In the genomic region with DNA sequence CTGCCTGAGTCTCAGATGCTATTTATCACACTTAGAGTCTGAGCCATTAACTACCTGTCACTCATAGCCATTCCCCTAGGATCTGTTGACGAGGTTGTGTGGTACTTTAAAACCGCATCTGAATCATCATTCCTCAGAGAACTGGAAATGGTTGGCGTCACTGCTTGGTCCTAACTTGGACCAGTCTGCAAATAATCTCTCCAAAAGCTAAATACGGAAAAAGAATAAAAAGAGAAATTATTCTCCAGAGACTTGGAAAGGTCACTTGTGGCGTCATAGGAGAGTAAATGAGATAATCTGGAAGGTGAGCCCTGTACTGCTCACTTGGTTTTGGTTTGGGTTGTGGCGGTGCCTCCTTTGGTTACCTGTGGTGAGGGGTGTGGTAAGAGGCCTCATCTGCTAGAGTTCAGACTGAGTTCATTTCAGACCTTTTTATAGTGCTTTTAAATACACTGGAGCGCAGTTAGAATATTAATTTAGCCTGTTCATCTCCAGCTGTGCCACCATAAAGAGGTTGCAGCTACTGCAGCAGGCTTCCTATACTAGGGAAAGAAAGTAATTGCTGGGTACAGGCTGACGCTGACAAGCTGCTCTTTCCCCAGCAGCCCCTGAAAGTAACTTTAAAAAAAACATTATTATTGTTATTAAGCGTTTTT, we compare ENCODE assay signal across 21 mouse cellular contexts. TPM values are rescaled to one million over a fixed set of nuclear protein-coding genes. Genes with fewer than 3 reads are reported as not detected.
DNase-seq lines count a peak whose midpoint lies in the region; ATAC-seq lines count a peak whose summit lies in the region.
"Had no signal": no experiment of that assay in that cellular context is flagged by ENCODE, and none has a peak within 500 bp of the region (broad histone marks: within the 10 kb centered on the region; RNA-seq: fewer than 3 reads in every experiment).

No protein-coding gene starts in this region.

- peaks cover 23% of the 10 kb centered on the region for H3K4me1 ChIP-seq in heart, embryonic 12.5 days (replicated peaks)
- peaks cover 6% of the 10 kb centered on the region; the same call in 1 of the 2 replicates for H3K4me1 ChIP-seq in neural tube, embryonic 11.5 days (ENCODE audit: control insufficient read depth, insufficient read depth, low read length)
- H3K4me1 ChIP-seq: embryonic facial prominence, embryonic 13.5 days; limb, embryonic 15.5 days had no signal

- H3K4me3 ChIP-seq in heart, embryonic 12.5 days = no peak overlapping the region
- no peak overlapping the region for H3K4me3 ChIP-seq in neural tube, embryonic 11.5 days (ENCODE audit: low read depth, low read length)
- H3K4me3 ChIP-seq: embryonic facial prominence, embryonic 13.5 days; limb, embryonic 15.5 days had no signal

- no peaks in the 10 kb centered on the region for H3K27me3 ChIP-seq in heart, embryonic 12.5 days (replicated peaks)
- no peaks in the 10 kb centered on the region for H3K27me3 ChIP-seq in neural tube, embryonic 11.5 days (ENCODE audit: control insufficient read depth, insufficient read depth, low read length)
- H3K27me3 ChIP-seq: embryonic facial prominence, embryonic 13.5 days; limb, embryonic 15.5 days; Patski had no signal

- H3K36me3 ChIP-seq in heart, embryonic 12.5 days = peaks cover 8% of the 10 kb centered on the region; the same call in 1 of the 2 replicates
- no peaks in the 10 kb centered on the region for H3K36me3 ChIP-seq in neural tube, embryonic 11.5 days (ENCODE audit: control insufficient read depth, insufficient read depth, low read length)

- WGBS in heart, embryonic 12.5 days = 76% methylated on average over 9 of the region's 9 CpGs
- WGBS in neural tube, embryonic 11.5 days = 50% methylated on average over 9 of the region's 9 CpGs

- no peak overlapping the region for H3K9ac ChIP-seq in heart, embryonic 12.5 days
- no peak overlapping the region for H3K9ac ChIP-seq in neural tube, embryonic 11.5 days (ENCODE audit: low read length)
- H3K9ac ChIP-seq: embryonic facial prominence, embryonic 13.5 days; limb, embryonic 15.5 days had no signal

- DNase-seq in heart, adult 11 months = peak; percentile 37
- DNase-seq in neural tube, embryonic 11.5 days (ENCODE audit: low spot score) = peak; percentile 38
- DNase-seq in neural tube, embryonic 10.5 days (ENCODE audit: extremely low spot score, low spot score) = no peak
- DNase-seq in fibroblast of lung, adult 2 months (ENCODE audit: low read depth) = peak; percentile 23
- DNase-seq in mesoderm, embryonic 11.5 days (ENCODE audit: low read depth, low spot score) = peak; percentile 30
- DNase-seq in thymus, postnatal 4 days = no peak
- no peak for DNase-seq in kidney, postnatal 4 days
- DNase-seq: cerebellum, adult 11 months; cerebellum, postnatal 25 days; heart, adult 18-20 months; kidney, adult 18-20 months; kidney, postnatal 25 days; lung, postnatal 10 days; right cerebral cortex, postnatal 14 days; thymus, postnatal 25 days had no signal

- H3K27ac ChIP-seq in heart, embryonic 12.5 days (ENCODE audit: poor library complexity, severe bottlenecking) = no peak overlapping the region
- H3K27ac ChIP-seq in neural tube, embryonic 11.5 days (ENCODE audit: low read depth, low read length) = no peak overlapping the region
- H3K27ac ChIP-seq: embryonic facial prominence, embryonic 13.5 days; limb, embryonic 15.5 days had no signal

- H3K4me2 ChIP-seq in heart, embryonic 12.5 days = no peak overlapping the region
- no peak overlapping the region for H3K4me2 ChIP-seq in neural tube, embryonic 11.5 days (ENCODE audit: low read depth)
- H3K4me2 ChIP-seq: embryonic facial prominence, embryonic 13.5 days; limb, embryonic 15.5 days had no signal

- no peaks in the 10 kb centered on the region for H3K9me3 ChIP-seq in heart, embryonic 12.5 days (replicated peaks)
- no peaks in the 10 kb centered on the region for H3K9me3 ChIP-seq in neural tube, embryonic 11.5 days (ENCODE audit: control insufficient read depth, low read length)
- H3K9me3 ChIP-seq: embryonic facial prominence, embryonic 13.5 days; limb, embryonic 15.5 days had no signal

- ATAC-seq in heart, embryonic 12.5 days (ENCODE audit: insufficient number of reproducible peaks, low FRiP score) = no peak
- peak; percentile 76 for ATAC-seq in neural tube, embryonic 11.5 days (ENCODE audit: insufficient read depth, low FRiP score, low TSS enrichment)
- ATAC-seq: Patski had no signal

RNA-seq across cellular contexts. Expression of a gene that starts 25.9 kb away (rescaled TPM):
- polyA plus RNA-seq in heart, embryonic 12.5 days (2016; fragmentation: Nextera tagmentation; extraction: Ambion mirVana) = 13.4 and 13.6 TPM in 2 replicates
- polyA plus RNA-seq in neural tube, embryonic 11.5 days (2014; fragmentation: Nextera tagmentation; extraction: Ambion mirVana) = 7.0 and 7.2 TPM in 2 replicates

RNA-seq across cellular contexts. Expression of a gene that starts 46.3 kb away (rescaled TPM):
- 0.32 TPM in 1 of 2 replicates, not detected in the other for polyA plus RNA-seq in heart, embryonic 12.5 days (2016; fragmentation: Nextera tagmentation; extraction: Ambion mirVana)
- 0.08 TPM in 1 of 2 replicates, not detected in the other for polyA plus RNA-seq in neural tube, embryonic 11.5 days (2014; fragmentation: Nextera tagmentation; extraction: Ambion mirVana)
- polyA plus RNA-seq: liver, embryonic 16.5 days; Patski; testis, adult 2 months had no signal

RNA-seq across cellular contexts. Expression of a gene that starts 54.5 kb away (rescaled TPM):
- polyA plus RNA-seq in heart, embryonic 12.5 days (2016; fragmentation: Nextera tagmentation; extraction: Ambion mirVana) = 1.4 and 1.6 TPM in 2 replicates
- 0.31 and 0.92 TPM in 2 replicates for polyA plus RNA-seq in neural tube, embryonic 11.5 days (2014; fragmentation: Nextera tagmentation; extraction: Ambion mirVana)

Comparison
In these comparisons a context has a peak if more than half of its experiments do, and no peak if none do; other contexts are left out.
1. DNase-seq: peak in heart, adult 11 months (single experiment), neural tube, embryonic 11.5 days (single experiment), fibroblast of lung, adult 2 months (single experiment) and mesoderm, embryonic 11.5 days (single experiment); none in neural tube, embryonic 10.5 days (single experiment), thymus, postnatal 4 days (single experiment) and kidney, postnatal 4 days (0 of 2).